Comparison of ENCODE assay signal across 20 mouse cellular contexts in genomic region chr3:83011136-83011535, GRCm38 (mm10). TPM values are rescaled to one million over a fixed set of nuclear protein-coding genes. Genes with fewer than 3 reads are reported as not detected.
"Had no signal": no experiment of that assay in that cellular context is flagged by ENCODE, and none has a peak within 500 bp of the region (broad histone marks: within the 10 kb centered on the region; RNA-seq: fewer than 3 reads in every experiment).

No protein-coding gene starts in this region.

- H3K4me2 ChIP-seq: kidney, embryonic 15.5 days; limb, embryonic 15.5 days; lung, embryonic 14.5 days; midbrain, embryonic 11.5 days; midbrain, embryonic 15.5 days; neural tube, embryonic 12.5 days had no signal

- H3K9me3 ChIP-seq: kidney, embryonic 15.5 days; limb, embryonic 15.5 days; megakaryocyte, embryonic 14.5 days; midbrain, embryonic 15.5 days; neural tube, embryonic 12.5 days had no signal

- H3K9ac ChIP-seq: kidney, embryonic 15.5 days; limb, embryonic 15.5 days; lung, embryonic 14.5 days; midbrain, embryonic 15.5 days; neural tube, embryonic 12.5 days had no signal

- DNase-seq: kidney, adult 2 months; lung, embryonic 14.5 days; lung, postnatal 10 days; thymus, postnatal 14 days had no signal

- H3K27ac ChIP-seq: kidney, embryonic 15.5 days; left cerebral cortex, adult 2 months; limb, embryonic 15.5 days; macrophage; midbrain, embryonic 15.5 days; neural tube, embryonic 12.5 days; stomach, postnatal 0 days had no signal

- H3K4me1 ChIP-seq: kidney, embryonic 15.5 days; limb, embryonic 15.5 days; megakaryocyte, embryonic 14.5 days; midbrain, embryonic 15.5 days; neural tube, embryonic 12.5 days had no signal

- ATAC-seq: intestine, embryonic 16.5 days had no signal

- H3K4me3 ChIP-seq: kidney, embryonic 15.5 days; left cerebral cortex, adult 2 months; limb, embryonic 15.5 days; megakaryocyte, embryonic 14.5 days; midbrain, embryonic 15.5 days; neural tube, embryonic 12.5 days had no signal

- H3K27me3 ChIP-seq: kidney, embryonic 15.5 days; limb, embryonic 15.5 days; midbrain, embryonic 15.5 days; neural tube, embryonic 12.5 days had no signal

- H3K36me3 ChIP-seq: kidney, embryonic 15.5 days; limb, embryonic 15.5 days; midbrain, embryonic 15.5 days; neural tube, embryonic 12.5 days had no signal

RNA-seq across cellular contexts. Expression of gene Fgg, which starts 3.6 kb away (rescaled TPM):
- total RNA-seq: layer of hippocampus, postnatal 10 days; left cerebral cortex, adult 2 months; left cerebral cortex, postnatal 14 days; monocyte, adult 5-6 weeks; neutrophil, adult 5-6 weeks had no signal
- polyA plus RNA-seq: large intestine, adult 2 months; lung, embryonic 14.5 days; macrophage; midbrain, embryonic 11.5 days; neural tube, embryonic 12.5 days had no signal

RNA-seq across cellular contexts. Expression of gene Fga, which starts 14.7 kb away (rescaled TPM):
- total RNA-seq: left cerebral cortex, adult 2 months; left cerebral cortex, postnatal 14 days; monocyte, adult 5-6 weeks; neutrophil, adult 5-6 weeks had no signal
- polyA plus RNA-seq: limb, embryonic 11.5 days; macrophage; midbrain, embryonic 11.5 days; midbrain, embryonic 15.5 days had no signal

RNA-seq across cellular contexts. Expression of gene Fgb, which starts 38.5 kb away (rescaled TPM):
- total RNA-seq: layer of hippocampus, postnatal 10 days; left cerebral cortex, adult 2 months; left cerebral cortex, postnatal 14 days; monocyte, adult 5-6 weeks; neutrophil, adult 5-6 weeks had no signal
- polyA plus RNA-seq: macrophage; midbrain, embryonic 11.5 days; midbrain, embryonic 15.5 days; neural tube, embryonic 12.5 days had no signal
